Mouse (Mus musculus): ENCODE measurements at regions not wholly inside any gene's neighbourhood (a gene's known extent, or its start where the extent isn't known, plus 50 kb on each side); places are given as distances from the start of the nearest gene placed in this dataset.

- in situ Hi-C loops (cut with MboI; ENCODE audit: unreplicated experiment in 2 of 2) = no loop called here
Observed at GRCm38 (mm10) chr12:26144616-26145015, 270.4 kb downstream of the Rnf144a start.

- in situ Hi-C loops (cut with MboI; ENCODE audit: unreplicated experiment in 2 of 2) = no loop called here
Observed at GRCm38 (mm10) chr12:26143411-26143810, 271.6 kb downstream of the Rnf144a start.

GRCm38 (mm10) chr12:26130811-26131210 is 284.2 kb downstream of the Rnf144a start:
- in situ Hi-C loops (cut with MboI; ENCODE audit: unreplicated experiment in 2 of 2) = no loop called here

DNA sequence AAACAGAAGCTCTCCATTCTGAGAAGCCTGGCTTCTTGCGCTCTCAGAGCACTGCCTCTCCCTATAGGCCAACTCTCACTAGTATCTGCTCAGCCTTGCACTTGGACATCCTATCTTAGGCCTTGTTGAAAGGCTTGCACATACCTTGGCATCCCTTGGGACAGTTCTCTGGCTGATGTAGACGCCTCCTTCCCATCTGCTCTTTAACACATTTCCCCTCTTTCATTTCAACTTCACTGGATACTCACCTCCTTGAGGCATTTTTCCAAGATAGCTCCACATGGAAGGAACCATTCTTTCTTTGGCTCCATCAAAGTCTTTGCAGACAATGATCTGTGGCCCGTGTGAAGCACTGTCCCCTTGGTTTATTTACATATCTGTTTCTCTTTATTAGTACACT is 285.0 kb downstream of the Rnf144a start:
- in situ Hi-C loops (cut with MboI; ENCODE audit: unreplicated experiment in 2 of 2) = no loop called here

- in situ Hi-C loops (cut with MboI; ENCODE audit: unreplicated experiment in 2 of 2) = no loop called here
Observed at GRCm38 (mm10) chr12:26129511-26129910, 285.5 kb downstream of the Rnf144a start.

- in situ Hi-C loops (cut with MboI; ENCODE audit: unreplicated experiment in 2 of 2) = no loop called here
Observed at GRCm38 (mm10) chr12:26128851-26129250, 286.2 kb downstream of the Rnf144a start.

DNA sequence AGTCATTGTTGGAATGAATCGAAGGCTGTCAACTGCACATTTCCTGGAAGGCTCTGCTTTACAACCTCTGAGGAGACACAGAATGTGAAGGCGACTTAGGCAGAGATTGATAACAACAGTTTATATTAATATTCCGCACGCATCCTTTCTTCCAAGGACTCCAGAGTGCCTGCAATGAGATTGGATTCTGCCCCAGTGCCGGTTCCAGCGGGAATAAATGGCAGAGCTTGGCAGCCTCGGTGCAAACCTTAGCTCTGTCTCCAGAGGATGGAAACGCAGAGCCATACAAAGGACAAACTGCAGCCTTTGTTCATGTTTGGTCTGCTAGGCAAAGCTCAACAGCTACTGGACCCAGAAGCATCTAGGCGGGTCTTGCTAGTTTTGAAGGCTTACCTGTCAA is 288.8 kb downstream of the Rnf144a start:
- in situ Hi-C loops (cut with MboI; ENCODE audit: unreplicated experiment in 2 of 2) = no loop called here

GRCm38 (mm10) chr12:26124211-26124610 is 290.8 kb downstream of the Rnf144a start:
- in situ Hi-C loops (cut with MboI; ENCODE audit: unreplicated experiment in 2 of 2) = no loop called here

- in situ Hi-C loops (cut with MboI; ENCODE audit: unreplicated experiment in 2 of 2) = no loop called here
Observed at GRCm38 (mm10) chr12:26115339-26115912, 299.6 kb downstream of the Rnf144a start.

DNA sequence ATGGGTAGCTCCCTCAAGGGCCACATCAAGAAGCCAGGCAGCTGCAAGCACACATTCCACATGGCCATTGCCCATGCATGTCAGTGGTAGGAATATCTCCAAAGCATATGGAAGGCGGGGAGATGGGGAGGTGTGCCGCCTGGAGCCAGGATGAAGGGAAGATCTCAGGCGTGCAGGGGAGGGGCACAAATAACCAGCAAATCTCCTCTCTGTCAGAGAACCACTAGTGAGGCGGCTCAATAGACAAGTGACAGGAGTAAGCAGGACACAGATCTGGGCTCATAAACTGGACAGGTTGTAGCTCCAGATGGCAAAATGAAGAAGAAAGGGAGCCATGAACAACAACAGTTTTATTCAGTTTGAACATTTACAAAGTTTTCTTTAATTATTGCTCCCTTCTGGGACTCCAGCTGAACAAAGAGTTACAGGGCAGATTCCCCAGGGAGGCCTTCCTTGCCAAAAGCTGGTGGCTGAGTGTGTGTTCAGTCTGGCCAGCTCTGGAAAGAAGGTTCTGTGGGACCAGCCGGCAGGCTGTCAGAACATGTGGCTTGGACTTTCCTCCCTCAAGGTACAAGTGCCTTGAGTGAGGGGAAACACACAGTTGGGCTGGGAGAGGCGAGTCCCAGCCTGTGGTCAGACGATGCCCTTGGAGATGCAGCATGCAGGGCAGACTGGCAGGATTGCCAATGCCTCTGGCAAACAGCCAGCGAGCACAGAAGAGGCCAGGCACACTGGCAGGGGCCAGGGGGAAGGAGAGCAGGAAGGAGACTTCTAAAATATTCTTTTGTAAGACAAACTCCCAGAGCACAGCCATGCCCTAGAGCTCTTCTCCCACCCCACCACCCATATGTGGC is 302.7 kb downstream of the Rnf144a start:
- in situ Hi-C loops (cut with MboI; ENCODE audit: unreplicated experiment in 2 of 2) = no loop called here

DNA sequence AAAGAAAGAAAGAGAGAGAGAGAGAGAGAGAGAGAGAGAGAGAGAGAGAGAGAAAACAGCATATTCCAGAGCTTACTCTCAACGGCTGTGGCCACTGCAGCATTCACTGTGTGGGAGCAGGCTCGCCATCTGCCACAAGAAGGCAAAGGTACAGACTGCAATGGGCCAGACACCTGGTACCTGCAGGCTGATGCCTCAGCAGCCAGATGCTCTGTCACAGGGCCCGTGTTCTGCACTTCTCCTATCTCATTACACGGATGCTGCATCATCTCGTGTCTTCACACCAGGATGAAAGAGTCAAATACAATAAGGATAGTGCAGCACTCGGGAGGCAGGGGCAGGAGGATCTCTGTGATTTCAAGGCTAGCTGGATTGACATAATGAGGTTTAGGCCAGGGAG is 305.2 kb downstream of the Rnf144a start:
- in situ Hi-C loops (cut with MboI; ENCODE audit: unreplicated experiment in 2 of 2) = no loop called here

GRCm38 (mm10) chr12:26104372-26104771 is 310.7 kb downstream of the Rnf144a start:
- in situ Hi-C loops (cut with MboI; ENCODE audit: unreplicated experiment in 2 of 2) = no loop called here

GRCm38 (mm10) chr12:26102384-26102783 is 312.7 kb downstream of the Rnf144a start:
- in situ Hi-C loops (cut with MboI; ENCODE audit: unreplicated experiment in 2 of 2) = no loop called here

- in situ Hi-C loops (cut with MboI; ENCODE audit: unreplicated experiment in 2 of 2) = no loop called here
Observed at GRCm38 (mm10) chr12:26100140-26100539, 314.9 kb downstream of the Rnf144a start.

DNA sequence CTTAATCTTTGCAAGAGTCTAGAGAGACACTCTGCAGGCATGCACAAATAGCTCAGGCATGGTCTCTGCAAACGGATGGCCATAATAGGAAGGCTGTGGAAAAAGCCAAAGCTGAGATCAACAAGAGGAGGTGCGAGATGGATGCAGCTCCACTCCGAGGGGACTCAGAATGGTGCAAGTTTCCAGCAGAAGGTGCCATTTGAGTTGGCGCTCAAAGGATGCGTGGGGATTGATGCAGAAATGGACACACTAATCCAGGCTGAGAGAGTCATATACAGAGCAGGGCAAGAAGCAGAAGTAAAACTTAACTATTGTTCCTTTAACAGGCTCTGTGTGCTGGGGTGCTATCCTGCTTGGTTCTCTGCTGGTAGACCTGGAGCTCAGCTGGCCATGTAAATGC is 315.9 kb downstream of the Rnf144a start:
- in situ Hi-C loops (cut with MboI; ENCODE audit: unreplicated experiment in 2 of 2) = no loop called here

GRCm38 (mm10) chr12:26092311-26092710 is 322.7 kb downstream of the Rnf144a start:
- in situ Hi-C loops (cut with MboI; ENCODE audit: unreplicated experiment in 2 of 2) = no loop called here

- in situ Hi-C loops (cut with MboI; ENCODE audit: unreplicated experiment in 2 of 2) = no loop called here
Observed at GRCm38 (mm10) chr12:26091865-26092264, 323.2 kb downstream of the Rnf144a start.

- in situ Hi-C loops (cut with MboI; ENCODE audit: unreplicated experiment in 2 of 2) = no loop called here
Observed at GRCm38 (mm10) chr12:26088389-26088788, 326.7 kb downstream of the Rnf144a start.

DNA sequence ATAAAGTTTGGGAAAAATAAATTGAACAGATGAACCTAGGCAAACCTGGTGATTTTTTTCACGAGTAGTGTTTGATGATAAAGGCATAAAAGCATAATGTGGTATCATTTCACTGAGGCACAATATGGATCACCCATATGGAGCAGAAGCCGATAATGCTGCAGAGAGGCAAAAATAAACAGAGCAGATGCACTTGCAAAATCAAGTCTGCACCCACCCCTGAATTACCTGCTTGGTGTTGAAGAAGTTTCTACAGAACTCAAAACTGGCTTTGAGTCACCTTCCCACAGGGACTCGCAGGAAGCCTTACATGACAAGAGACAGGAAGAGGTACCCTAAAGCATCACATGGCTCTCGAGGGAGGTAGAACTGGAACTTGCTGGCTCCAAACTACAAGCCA is 328.1 kb downstream of the Rnf144a start:
- in situ Hi-C loops (cut with MboI; ENCODE audit: unreplicated experiment in 2 of 2) = no loop called here

DNA sequence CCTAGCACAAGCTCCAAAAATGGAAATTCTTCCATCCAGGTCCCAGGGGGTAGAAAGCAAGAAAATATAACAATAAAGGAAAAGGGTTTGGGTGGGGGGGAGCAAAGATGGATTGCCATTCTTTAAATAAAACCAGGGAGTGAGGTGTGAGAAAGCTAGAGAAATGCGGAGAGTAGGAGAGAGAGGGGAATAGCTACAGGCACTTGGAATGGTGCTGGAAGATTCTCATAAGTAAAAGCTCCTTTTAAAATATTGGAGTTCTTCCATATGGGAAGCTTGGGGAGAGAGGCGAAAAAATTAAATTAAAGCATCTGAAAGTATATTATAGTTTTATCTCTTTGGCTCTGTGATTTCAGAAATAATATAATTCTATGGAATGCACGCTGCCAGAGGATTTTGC is 328.6 kb downstream of the Rnf144a start:
- in situ Hi-C loops (cut with MboI; ENCODE audit: unreplicated experiment in 2 of 2) = no loop called here

- in situ Hi-C loops (cut with MboI; ENCODE audit: unreplicated experiment in 2 of 2) = loop anchor here (10.0 kb wide), 6 partner anchors 146 to 1054 kb away; no protein-coding TSS in a partner anchor
Observed at GRCm38 (mm10) chr12:26079061-26079625, 335.9 kb downstream of the Rnf144a start.
